Mouse (Mus musculus) forebrain, postnatal 0 days (tissue): ENCODE data around the gene Brd4. TPM values are rescaled to one million over a fixed set of nuclear protein-coding genes. Genes with fewer than 3 reads are reported as not detected.
A peak's percentile ranks its signal among the peaks of the same experiment; 100 is the strongest.
"Not testable (repeated sequence)": the region's sequence is repeated elsewhere in the genome, so short reads cannot be mapped to it uniquely, and the experiment has no call there.

Source experiments
- ATAC-seq: fragments of 200-750 bp; cut with Nextera tagmentation; 2 replicates; pipeline ENCODE4 v1.8.0; 2017; ENCODE audit warnings: mild to moderate bottlenecking, moderate library complexity
- DNase-seq: peaks from one replicate; pipeline ENCODE4 v3.0.0-alpha.2; 2015
- H3K27ac ChIP-seq: fragments of 300-500 bp; sonication (generic); 2 replicates; pipeline ENCODE4 v1.5.1; 2014; ENCODE audit warnings: low read depth, mild to moderate bottlenecking, antibody characterized with exemption, low read length, moderate library complexity, mixed read lengths
- H3K27me3 ChIP-seq: fragments of 300-500 bp; sonication (generic); 2 replicates; pipeline ENCODE4 v1.6.1; 2014; ENCODE audit warnings: mild to moderate bottlenecking, low read length, mixed read lengths; ENCODE audit not compliant: insufficient read depth
- H3K36me3 ChIP-seq: fragments of 300-500 bp; sonication (generic); 2 replicates; pipeline ENCODE4 v1.6.1; 2014; ENCODE audit warnings: mild to moderate bottlenecking, moderate library complexity; ENCODE audit not compliant: insufficient read depth
- H3K4me1 ChIP-seq: fragments of 300-500 bp; sonication (generic); 2 replicates; pipeline ENCODE4 v1.6.1; 2014; ENCODE audit warnings: antibody characterized with exemption; ENCODE audit not compliant: insufficient read depth
- H3K4me2 ChIP-seq: fragments of 300-500 bp; sonication (generic); 2 replicates; pipeline ENCODE4 v1.6.1; 2014; ENCODE audit warnings: low read depth, mild to moderate bottlenecking, moderate library complexity
- H3K4me3 ChIP-seq: fragments of 300-500 bp; sonication (generic); 2 replicates; pipeline ENCODE4 v1.5.1; 2014; ENCODE audit warnings: low read depth, low read length, mixed read lengths
- H3K9ac ChIP-seq: fragments of 300-500 bp; sonication (generic); 2 replicates; pipeline ENCODE4 v1.6.1; 2014; ENCODE audit warnings: mild to moderate bottlenecking
- H3K9me3 ChIP-seq: fragments of 300-500 bp; sonication (generic); 2 replicates; pipeline ENCODE4 v1.6.1; 2016; ENCODE audit warnings: low read length
- CTCF ChIP-seq: sonication (generic); IDR thresholded peaks from 2 replicates; pipeline ENCODE4 v1.5.1; 2016; ENCODE audit warnings: antibody characterized with exemption, control low read depth, low read depth
- WGBS: fragments of 180-500 bp; shearing (Covaris S2); extraction: QIAGEN DNeasy Blood & Tissue Kit; methylation state at CpG from one replicate; pipeline ENCODE4 v1.1.7; 2014; 5-methylcytosine and 5-hydroxymethylcytosine counted together
- polyA plus RNA-seq: library from polyadenylated mRNA; unstranded; fragments of >200 nt; fragmentation: Nextera tagmentation; extraction: Ambion mirVana; gene quantifications from 2 replicates; pipeline ENCODE4 v1.2.1, GENCODE M21; 2015
- total RNA-seq: library from RNA; depleted of rRNA; stranded (reverse); fragments of >200 nt; gene quantifications from 2 replicates; pipeline ENCODE4 v1.2.3, GENCODE M21; 2014

Brd4 gene
- total and polyA plus RNA-seq, 2 experiments from 2014 or later = 37.7 to 85.6 TPM

GRCm38 (mm10) chr17:32240881-32241531 lies 43.5 kb downstream of the Brd4 start:
- no peaks in the 10 kb centered on the region for H3K27me3 ChIP-seq
- peaks cover 2% of the 10 kb centered on the region; the same call in 1 of the 2 replicates for H3K4me1 ChIP-seq
- H3K4me2 ChIP-seq = no peak overlapping the region
- H3K9me3 ChIP-seq = no peaks in the 10 kb centered on the region
- no peaks in the 10 kb centered on the region for H3K36me3 ChIP-seq
- WGBS = 98% methylated on average over 2 of the region's 2 CpGs
- H3K27ac ChIP-seq = no peak overlapping the region
- ATAC-seq = no peak
- DNase-seq = no peak
- H3K9ac ChIP-seq = no peak overlapping the region
- H3K4me3 ChIP-seq = no peak overlapping the region
- no peak for TF ChIP-seq CTCF

- H3K9me3 ChIP-seq = no peaks in the 10 kb centered on the region
- no peak for DNase-seq
- no peak for ATAC-seq
- H3K9ac ChIP-seq = no peak overlapping the region
- H3K4me2 ChIP-seq = no peak overlapping the region
- H3K4me1 ChIP-seq = peaks cover 4% of the 10 kb centered on the region; the same call in 1 of the 2 replicates
- H3K27ac ChIP-seq = no peak overlapping the region
- H3K4me3 ChIP-seq = no peak overlapping the region
- 88% methylated on average over 1 of the region's 1 CpGs for WGBS
- H3K27me3 ChIP-seq = no peaks in the 10 kb centered on the region
- TF ChIP-seq CTCF = no peak
- no peaks in the 10 kb centered on the region for H3K36me3 ChIP-seq
These were observed 45.9 kb downstream of the Brd4 start for GRCm38 (mm10) chr17:32238589-32238988.

DNA sequence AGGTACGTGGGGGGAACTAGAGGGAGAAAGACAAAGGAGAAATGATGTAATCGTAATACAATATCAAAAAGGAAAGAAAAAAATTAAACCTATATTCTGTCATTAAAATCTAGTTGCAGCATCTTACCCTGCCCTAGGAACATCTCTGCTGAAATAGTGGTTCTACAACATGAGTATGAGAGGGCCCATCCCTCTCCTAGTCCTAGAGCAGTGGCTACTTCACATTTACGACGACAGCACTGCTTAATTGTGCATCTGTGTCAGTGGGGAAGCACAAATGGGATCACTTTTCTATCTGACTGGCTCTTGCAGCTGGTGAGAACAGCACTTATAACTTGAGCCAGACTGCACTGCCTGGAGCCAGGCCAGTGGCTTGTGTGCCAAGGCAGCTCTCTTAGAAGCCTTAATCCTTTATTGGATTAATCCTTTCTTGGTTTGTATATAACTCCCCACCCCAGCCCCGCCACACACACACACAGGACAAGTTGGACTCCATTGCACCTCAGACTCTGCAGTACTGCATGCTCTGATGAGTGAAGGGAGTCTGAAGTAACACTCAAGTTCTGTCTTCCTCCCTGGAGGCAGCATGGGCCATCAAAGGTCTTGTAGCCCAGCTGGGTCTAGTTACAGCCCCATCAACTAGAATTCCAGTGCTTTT lies 48.9 kb downstream of the Brd4 start:
- peak; percentile 92 for ATAC-seq
- 26% methylated on average over 5 of the region's 5 CpGs for WGBS
- peaks cover 7% of the 10 kb centered on the region; the same call in 1 of the 2 replicates for H3K4me1 ChIP-seq
- peak overlapping the region; percentile 51; the same call in 1 of the 2 replicates for H3K27ac ChIP-seq
- peak; percentile 82 for DNase-seq
- H3K36me3 ChIP-seq = no peaks in the 10 kb centered on the region
- no peaks in the 10 kb centered on the region for H3K9me3 ChIP-seq
- H3K4me2 ChIP-seq = no peak overlapping the region
- H3K27me3 ChIP-seq = no peaks in the 10 kb centered on the region
- H3K9ac ChIP-seq = no peak overlapping the region
- no peak overlapping the region for H3K4me3 ChIP-seq
- TF ChIP-seq CTCF = no peak

- Histone ChIP-seq H3K27ac (no peak overlapping the region), H3K9me3 (no peaks in the 10 kb centered on the region), H3K27me3 (no peaks in the 10 kb centered on the region), H3K4me3 (no peak overlapping the region), H3K9ac (no peak overlapping the region), H3K4me2 (no peak overlapping the region), H3K36me3 (peaks cover 12% of the 10 kb centered on the region), H3K4me1 (peaks cover 7% of the 10 kb centered on the region; the same call in 1 of the 2 replicates)
- DNase-seq (peak; percentile 26), ATAC-seq (no peak)
- TF ChIP-seq CTCF = no peak
These were observed 51.3 kb downstream of the Brd4 start for GRCm38 (mm10) chr17:32233174-32233573.

DNA sequence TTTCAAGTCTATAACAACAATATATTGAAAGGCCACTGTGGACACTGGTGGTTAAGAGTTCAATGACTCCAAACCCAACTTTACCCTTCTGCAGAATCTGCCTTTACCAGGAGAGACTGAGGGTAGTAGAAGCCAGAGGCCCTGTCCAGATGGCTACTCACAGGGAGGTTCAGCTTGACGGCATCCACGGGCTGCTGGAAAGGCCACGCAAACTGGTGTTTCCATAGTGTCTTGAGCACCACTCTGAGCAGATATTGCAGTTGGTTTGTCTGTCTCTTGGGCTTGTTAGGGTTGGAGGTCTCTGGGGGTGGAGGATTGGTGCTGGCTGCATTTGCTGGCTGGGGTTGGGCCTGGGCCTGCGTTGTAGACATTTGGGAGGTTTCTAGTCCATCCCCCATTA lies 55.3 kb downstream of the Brd4 start:
- 98% methylated on average over 4 of the region's 4 CpGs for WGBS
- ATAC-seq (no peak), DNase-seq (no peak)
- Histone ChIP-seq H3K9me3 (no peaks in the 10 kb centered on the region), H3K27ac (no peak overlapping the region), H3K4me1 (peaks cover 4% of the 10 kb centered on the region; the same call in 1 of the 2 replicates), H3K36me3 (peaks cover 44% of the 10 kb centered on the region), H3K4me2 (no peak overlapping the region), H3K9ac (no peak overlapping the region), H3K4me3 (no peak overlapping the region), H3K27me3 (no peaks in the 10 kb centered on the region)
- no peak for TF ChIP-seq CTCF

DNA sequence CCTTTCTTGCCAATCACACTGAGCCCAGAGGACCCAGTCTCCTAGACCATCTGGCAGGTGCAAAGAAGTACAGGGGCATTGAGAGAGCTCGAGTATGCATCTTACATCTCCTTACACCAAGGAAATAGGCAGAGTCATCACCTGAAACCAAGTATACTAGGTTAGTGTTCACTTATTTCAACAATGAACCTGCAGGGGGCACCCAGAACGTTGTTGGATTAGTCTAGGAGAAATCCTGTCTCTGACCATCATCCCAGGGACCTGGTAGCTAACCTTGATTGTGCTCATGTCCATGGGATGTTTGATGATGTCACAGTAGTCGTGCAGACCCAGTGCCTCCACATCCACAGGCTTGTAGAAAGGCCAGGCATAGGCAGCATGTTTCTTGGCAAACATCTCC lies 63.6 kb downstream of the Brd4 start:
- no peak overlapping the region for H3K9ac ChIP-seq
- no peak overlapping the region for H3K4me2 ChIP-seq
- WGBS = 69% methylated on average over 3 of the region's 3 CpGs
- peak; percentile 33; the same call in 1 of the 2 replicates for TF ChIP-seq CTCF
- H3K36me3 ChIP-seq = peaks cover 74% of the 10 kb centered on the region
- no peaks in the 10 kb centered on the region for H3K27me3 ChIP-seq
- H3K4me1 ChIP-seq = no peaks in the 10 kb centered on the region
- no peak overlapping the region for H3K4me3 ChIP-seq
- H3K27ac ChIP-seq = no peak overlapping the region
- ATAC-seq = no peak
- no peaks in the 10 kb centered on the region for H3K9me3 ChIP-seq
- no peak for DNase-seq

- not testable (repeated sequence) for H3K9me3 ChIP-seq, H3K27me3 ChIP-seq, H3K27ac ChIP-seq, H3K9ac ChIP-seq, H3K4me2 ChIP-seq, DNase-seq, H3K4me1 ChIP-seq, H3K4me3 ChIP-seq, ATAC-seq
- H3K36me3 ChIP-seq = peaks cover 70% of the 10 kb centered on the region
- WGBS = 68% methylated on average over 4 of the region's 4 CpGs
- peak; percentile 53 for TF ChIP-seq CTCF
These were observed 68.9 kb downstream of the Brd4 start for GRCm38 (mm10) chr17:32215587-32215986.

GRCm38 (mm10) chr17:32211554-32211953 lies 73.0 kb downstream of the Brd4 start:
- not testable (repeated sequence) for DNase-seq, H3K4me3 ChIP-seq, H3K27me3 ChIP-seq, H3K4me1 ChIP-seq, H3K9ac ChIP-seq, H3K9me3 ChIP-seq, ATAC-seq, H3K27ac ChIP-seq, H3K4me2 ChIP-seq
- peaks cover 80% of the 10 kb centered on the region for H3K36me3 ChIP-seq
- 94% methylated on average over 6 of the region's 6 CpGs for WGBS
